Mouse (Mus musculus): ENCODE measurements around the gene Svep1.

DNA sequence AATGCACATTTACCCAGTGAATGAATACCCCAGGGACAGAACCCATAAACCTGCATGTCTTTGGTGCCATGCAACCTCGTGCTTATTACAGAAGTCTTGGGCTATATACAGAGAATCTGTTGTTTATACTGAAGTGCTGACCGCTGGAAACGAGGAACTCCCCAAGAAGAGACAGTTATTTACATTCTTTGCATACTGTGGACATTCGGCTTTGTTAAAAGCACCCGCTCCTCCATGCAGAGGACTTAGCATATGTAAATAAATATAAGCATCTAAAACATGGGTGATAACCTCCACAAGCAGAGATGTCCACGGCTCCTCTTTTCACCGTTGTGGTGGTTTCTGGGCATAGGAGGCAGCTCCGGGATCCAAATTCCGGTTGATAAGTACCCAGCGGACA, 95.7 kb downstream of the Svep1 start:
- TF ChIP-seq POLR2A (IDR thresholded peaks at IDR 0.05; ENCODE audit: control insufficient read depth, low read depth, low read length) (no peak), CTCF (IDR thresholded peaks at IDR 0.05; ENCODE audit: control insufficient read depth, insufficient read depth, insufficient replicate concordance, low read depth, low read length) (no peak)

Measured in testis, adult 2 months (tissue).